Mouse (Mus musculus): ENCODE measurements at regions not wholly inside any gene's neighbourhood (a gene's known extent, or its start where the extent isn't known, plus 50 kb on each side); places are given as distances from the start of the nearest gene placed in this dataset.

- Histone ChIP-seq H3K27ac (ENCODE audit: low read length) (no peak overlapping the region), H3K9ac (ENCODE audit: low read length) (no peak overlapping the region), H3K4me1 (ENCODE audit: control insufficient read depth, insufficient read depth, low read length) (no peaks in the 10 kb centered on the region), H3K4me3 (ENCODE audit: low read length) (no peak overlapping the region), H3K27me3 (ENCODE audit: control insufficient read depth, insufficient read depth, low read length) (no peaks in the 10 kb centered on the region), H3K9me3 (replicated peaks; ENCODE audit: control insufficient read depth, low read length) (no peaks in the 10 kb centered on the region), H3K4me2 (ENCODE audit: low read depth, low read length) (no peak overlapping the region), H3K36me3 (ENCODE audit: control insufficient read depth, insufficient read depth) (no peaks in the 10 kb centered on the region)
- no peak for ATAC-seq (replicated peaks; ENCODE audit: extremely low read depth, insufficient read depth, low FRiP score)
- WGBS = 39% methylated on average over 4 of the region's 4 CpGs
Measured at GRCm38 (mm10) chr4:142618770-142619169, 379.6 kb upstream of the Kazn start.

GRCm38 (mm10) chr4:142617676-142618075 lies 378.5 kb upstream of the Kazn start:
- Histone ChIP-seq H3K9ac (ENCODE audit: low read length) (no peak overlapping the region), H3K9me3 (replicated peaks; ENCODE audit: control insufficient read depth, low read length) (no peaks in the 10 kb centered on the region; the same call in 1 of the 2 replicates), H3K4me1 (ENCODE audit: control insufficient read depth, insufficient read depth, low read length) (no peaks in the 10 kb centered on the region), H3K27me3 (ENCODE audit: control insufficient read depth, insufficient read depth, low read length) (no peaks in the 10 kb centered on the region), H3K4me2 (ENCODE audit: low read depth, low read length) (no peak overlapping the region), H3K27ac (ENCODE audit: low read length) (no peak overlapping the region), H3K4me3 (ENCODE audit: low read length) (no peak overlapping the region), H3K36me3 (ENCODE audit: control insufficient read depth, insufficient read depth) (no peaks in the 10 kb centered on the region)
- no peak for ATAC-seq (replicated peaks; ENCODE audit: extremely low read depth, insufficient read depth, low FRiP score)
- WGBS = 56% methylated on average over 5 of the region's 5 CpGs

GRCm38 (mm10) chr4:142616901-142617300 lies 377.7 kb upstream of the Kazn start:
- no peak for ATAC-seq (replicated peaks; ENCODE audit: extremely low read depth, insufficient read depth, low FRiP score)
- no peaks in the 10 kb centered on the region for H3K36me3 ChIP-seq (ENCODE audit: control insufficient read depth, insufficient read depth)
- H3K27me3 ChIP-seq (ENCODE audit: control insufficient read depth, insufficient read depth, low read length) = no peaks in the 10 kb centered on the region
- no peak overlapping the region for H3K9ac ChIP-seq (ENCODE audit: low read length)
- H3K4me1 ChIP-seq (ENCODE audit: control insufficient read depth, insufficient read depth, low read length) = no peaks in the 10 kb centered on the region
- no peak overlapping the region for H3K4me2 ChIP-seq (ENCODE audit: low read depth, low read length)
- H3K9me3 ChIP-seq (replicated peaks; ENCODE audit: control insufficient read depth, low read length) = no peaks in the 10 kb centered on the region; the same call in 1 of the 2 replicates
- WGBS = 81% methylated on average over 7 of the region's 7 CpGs
- no peak overlapping the region for H3K4me3 ChIP-seq (ENCODE audit: low read length)
- no peak overlapping the region for H3K27ac ChIP-seq (ENCODE audit: low read length)

GRCm38 (mm10) chr4:142605098-142605497 lies 365.9 kb upstream of the Kazn start:
- Histone ChIP-seq H3K4me3 (ENCODE audit: low read length) (no peak overlapping the region), H3K4me1 (ENCODE audit: control insufficient read depth, insufficient read depth, low read length) (no peaks in the 10 kb centered on the region), H3K4me2 (ENCODE audit: low read depth, low read length) (no peak overlapping the region), H3K9ac (ENCODE audit: low read length) (no peak overlapping the region), H3K27ac (ENCODE audit: low read length) (no peak overlapping the region), H3K27me3 (ENCODE audit: control insufficient read depth, insufficient read depth, low read length) (no peaks in the 10 kb centered on the region), H3K9me3 (replicated peaks; ENCODE audit: control insufficient read depth, low read length) (no peaks in the 10 kb centered on the region), H3K36me3 (ENCODE audit: control insufficient read depth, insufficient read depth) (no peaks in the 10 kb centered on the region)
- no peak for ATAC-seq (replicated peaks; ENCODE audit: extremely low read depth, insufficient read depth, low FRiP score)
- 79% methylated on average over 3 of the region's 3 CpGs for WGBS

GRCm38 (mm10) chr4:142597214-142597613 lies 358.0 kb upstream of the Kazn start:
- H3K36me3 ChIP-seq (ENCODE audit: control insufficient read depth, insufficient read depth) = no peaks in the 10 kb centered on the region
- no peak overlapping the region for H3K4me2 ChIP-seq (ENCODE audit: low read depth, low read length)
- no peaks in the 10 kb centered on the region for H3K27me3 ChIP-seq (ENCODE audit: control insufficient read depth, insufficient read depth, low read length)
- no peak for ATAC-seq (replicated peaks; ENCODE audit: extremely low read depth, insufficient read depth, low FRiP score)
- no peaks in the 10 kb centered on the region for H3K4me1 ChIP-seq (ENCODE audit: control insufficient read depth, insufficient read depth, low read length)
- H3K27ac ChIP-seq (ENCODE audit: low read length) = no peak overlapping the region
- H3K4me3 ChIP-seq (ENCODE audit: low read length) = no peak overlapping the region
- 45% methylated on average over 4 of the region's 4 CpGs for WGBS
- H3K9ac ChIP-seq (ENCODE audit: low read length) = no peak overlapping the region
- H3K9me3 ChIP-seq (replicated peaks; ENCODE audit: control insufficient read depth, low read length) = no peaks in the 10 kb centered on the region

- Histone ChIP-seq H3K4me3 (ENCODE audit: low read length) (no peak overlapping the region), H3K9ac (ENCODE audit: low read length) (no peak overlapping the region), H3K27ac (ENCODE audit: low read length) (no peak overlapping the region), H3K36me3 (ENCODE audit: control insufficient read depth, insufficient read depth) (no peaks in the 10 kb centered on the region), H3K27me3 (ENCODE audit: control insufficient read depth, insufficient read depth, low read length) (0 out of 2 replicates have a peak, but pooled peaks cover 2% of the 10 kb centered on the region), H3K4me2 (ENCODE audit: low read depth, low read length) (no peak overlapping the region), H3K9me3 (replicated peaks; ENCODE audit: control insufficient read depth, low read length) (0 out of 2 replicates have a peak, but pooled peaks cover 3% of the 10 kb centered on the region), H3K4me1 (ENCODE audit: control insufficient read depth, insufficient read depth, low read length) (no peaks in the 10 kb centered on the region)
- WGBS = 68% methylated on average over 7 of the region's 7 CpGs
- ATAC-seq (replicated peaks; ENCODE audit: extremely low read depth, insufficient read depth, low FRiP score) = no peak
Measured at GRCm38 (mm10) chr4:142589084-142589741, 350.0 kb upstream of the Kazn start.

GRCm38 (mm10) chr4:142588418-142589083 lies 349.4 kb upstream of the Kazn start:
- Histone ChIP-seq H3K9me3 (replicated peaks; ENCODE audit: control insufficient read depth, low read length) (0 out of 2 replicates have a peak, but pooled peaks cover 3% of the 10 kb centered on the region), H3K27me3 (ENCODE audit: control insufficient read depth, insufficient read depth, low read length) (0 out of 2 replicates have a peak, but pooled peaks cover 2% of the 10 kb centered on the region), H3K4me1 (ENCODE audit: control insufficient read depth, insufficient read depth, low read length) (no peaks in the 10 kb centered on the region), H3K9ac (ENCODE audit: low read length) (no peak overlapping the region), H3K36me3 (ENCODE audit: control insufficient read depth, insufficient read depth) (no peaks in the 10 kb centered on the region), H3K4me2 (ENCODE audit: low read depth, low read length) (no peak overlapping the region), H3K4me3 (ENCODE audit: low read length) (no peak overlapping the region), H3K27ac (ENCODE audit: low read length) (no peak overlapping the region)
- no peak for ATAC-seq (replicated peaks; ENCODE audit: extremely low read depth, insufficient read depth, low FRiP score)
- 71% methylated on average over 24 of the region's 24 CpGs for WGBS

GRCm38 (mm10) chr4:142587345-142588035 lies 348.3 kb upstream of the Kazn start:
- no peak for ATAC-seq (replicated peaks; ENCODE audit: extremely low read depth, insufficient read depth, low FRiP score)
- Histone ChIP-seq H3K27me3 (ENCODE audit: control insufficient read depth, insufficient read depth, low read length) (0 out of 2 replicates have a peak, but pooled peaks cover 2% of the 10 kb centered on the region), H3K4me2 (ENCODE audit: low read depth, low read length) (no peak overlapping the region), H3K9me3 (replicated peaks; ENCODE audit: control insufficient read depth, low read length) (0 out of 2 replicates have a peak, but pooled peaks cover 3% of the 10 kb centered on the region), H3K4me3 (ENCODE audit: low read length) (no peak overlapping the region), H3K36me3 (ENCODE audit: control insufficient read depth, insufficient read depth) (no peaks in the 10 kb centered on the region), H3K9ac (ENCODE audit: low read length) (no peak overlapping the region), H3K4me1 (ENCODE audit: control insufficient read depth, insufficient read depth, low read length) (no peaks in the 10 kb centered on the region), H3K27ac (ENCODE audit: low read length) (no peak overlapping the region)
- WGBS = 81% methylated on average over 22 of the region's 22 CpGs

DNA sequence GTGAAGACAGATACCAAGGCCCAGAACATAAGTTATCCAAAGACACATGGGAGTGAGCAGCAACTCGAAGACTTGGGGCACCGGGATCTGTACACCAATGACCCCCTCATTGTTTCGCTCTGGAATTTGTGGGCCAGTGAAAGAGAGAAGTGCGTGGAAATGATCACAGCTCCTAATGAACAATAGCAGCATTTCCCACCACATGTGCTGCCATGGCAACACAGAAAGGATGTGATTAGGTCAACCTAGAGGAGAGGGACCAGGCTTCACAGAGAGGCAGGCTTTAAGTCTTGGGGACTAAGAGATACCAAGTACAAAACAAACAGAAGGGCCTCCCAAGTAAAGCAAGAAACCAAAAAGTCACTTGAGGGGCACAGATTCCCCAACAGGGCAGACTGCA lies 339.3 kb upstream of the Kazn start:
- H3K36me3 ChIP-seq (ENCODE audit: control insufficient read depth, insufficient read depth) = no peaks in the 10 kb centered on the region
- H3K9ac ChIP-seq (ENCODE audit: low read length) = no peak overlapping the region
- H3K4me2 ChIP-seq (ENCODE audit: low read depth, low read length) = no peak overlapping the region
- H3K4me3 ChIP-seq (ENCODE audit: low read length) = no peak overlapping the region
- no peaks in the 10 kb centered on the region; the same call in 1 of the 2 replicates for H3K27me3 ChIP-seq (ENCODE audit: control insufficient read depth, insufficient read depth, low read length)
- no peaks in the 10 kb centered on the region for H3K4me1 ChIP-seq (ENCODE audit: control insufficient read depth, insufficient read depth, low read length)
- no peak for ATAC-seq (replicated peaks; ENCODE audit: extremely low read depth, insufficient read depth, low FRiP score)
- H3K27ac ChIP-seq (ENCODE audit: low read length) = no peak overlapping the region
- 79% methylated on average over 4 of the region's 4 CpGs for WGBS
- no peaks in the 10 kb centered on the region for H3K9me3 ChIP-seq (replicated peaks; ENCODE audit: control insufficient read depth, low read length)
